Mouse (Mus musculus) layer of hippocampus, postnatal 36 days (tissue): ENCODE results near the gene Cnn3. TPM values are rescaled to one million over a fixed set of nuclear protein-coding genes. Genes with fewer than 3 reads are reported as not detected.
A peak's percentile ranks its signal among the peaks of the same experiment; 100 is the strongest.

Experiments
- DNase-seq, 2 experiments: peaks; one replicate each; pipeline ENCODE4 v3.0.0; 2022
- total RNA-seq, 2 experiments: library from RNA; stranded (reverse); gene quantifications; 2 replicates each; pipeline ENCODE4 v1.2.3; 2021

Gene Cnn3
- total RNA-seq, 2 experiments from 2014 or later = 98.4 to 111 TPM

DNA sequence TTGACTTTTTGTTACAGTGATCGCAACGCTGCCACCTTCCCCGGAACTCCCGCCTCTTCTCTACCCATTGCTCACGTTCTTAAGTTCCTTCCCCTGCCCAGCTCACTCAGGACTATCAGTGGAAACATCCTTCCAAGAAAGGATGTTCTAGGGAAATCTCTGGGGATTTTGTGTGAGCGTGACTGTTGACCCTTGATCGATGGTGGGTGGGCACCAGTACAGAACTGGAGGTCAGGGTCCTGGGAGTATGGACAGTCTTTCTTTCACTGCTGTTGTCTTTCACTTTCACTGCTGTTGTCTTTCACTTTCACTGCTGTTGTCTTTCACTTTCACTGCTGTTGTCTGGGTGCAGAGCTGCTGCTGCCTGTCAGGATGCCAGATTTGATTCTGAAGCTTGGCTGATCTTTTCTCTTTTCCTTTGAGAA lies 67.7 kb downstream of the Cnn3 start:
- no peak for DNase-seq

DNA sequence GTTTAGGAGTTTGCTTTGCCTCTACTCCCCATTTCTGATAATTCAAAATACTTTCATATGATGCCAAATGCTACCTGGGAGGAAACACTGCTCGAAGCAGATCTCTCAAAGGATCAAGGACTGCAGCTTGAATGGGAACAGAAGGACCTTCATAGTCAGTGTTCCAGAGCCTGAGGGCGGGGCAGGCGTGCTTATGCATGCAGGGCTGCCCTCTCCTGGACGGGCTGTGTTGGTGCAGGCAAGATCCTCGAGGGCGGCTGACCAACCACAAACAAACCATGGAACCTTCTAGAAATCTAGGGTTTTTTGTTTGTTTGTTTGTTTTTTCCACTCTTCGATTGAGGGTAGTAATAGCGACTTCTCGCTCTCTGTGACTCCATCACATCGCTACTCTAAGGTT lies 73.9 kb downstream of the Cnn3 start:
- peak; percentile 51 to 62 for DNase-seq

DNA sequence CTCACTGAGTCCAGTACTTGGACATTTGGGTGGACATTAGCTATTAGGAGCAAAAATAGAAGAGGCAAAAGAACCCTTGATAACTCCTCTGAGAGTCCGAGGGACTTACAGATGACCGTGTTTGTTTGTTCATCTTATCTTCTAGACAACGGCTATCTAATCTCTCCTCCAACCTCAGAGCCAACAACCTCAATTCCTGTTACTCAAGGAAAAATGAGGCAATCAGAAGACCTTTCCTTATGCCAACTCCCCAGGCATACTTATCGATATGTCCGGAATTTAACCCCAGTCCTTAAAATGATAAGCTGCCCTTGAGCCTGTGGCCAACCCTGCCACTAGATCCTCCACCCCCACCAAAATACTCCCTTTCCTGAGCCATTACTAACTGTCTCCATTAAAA lies 74.4 kb downstream of the Cnn3 start:
- DNase-seq = no peak

DNA sequence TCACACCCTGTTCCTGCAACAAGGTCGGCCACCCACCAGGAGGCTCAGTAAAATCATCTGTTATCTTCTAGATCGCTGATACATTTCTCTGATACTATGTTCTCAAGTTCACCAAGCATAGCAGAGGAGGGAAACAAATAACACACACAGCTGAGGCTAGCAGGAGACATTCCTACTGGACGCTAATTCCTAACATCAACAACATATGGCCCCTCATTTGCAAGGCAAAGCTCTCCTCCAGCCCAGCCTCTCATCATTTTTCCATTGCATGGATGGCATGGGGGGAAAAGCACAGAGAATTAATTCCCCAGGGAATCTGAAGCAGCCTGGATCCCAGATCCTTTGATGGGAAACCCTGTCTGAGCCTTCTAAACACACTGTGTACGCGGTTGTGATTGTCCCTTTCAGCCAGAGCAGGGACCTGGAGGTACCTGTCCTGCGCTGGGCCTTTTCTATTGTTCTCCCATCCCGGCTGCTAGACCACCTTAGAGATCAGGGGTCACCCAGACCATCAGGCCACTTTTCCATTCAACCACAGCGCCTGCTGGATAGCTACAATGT lies 78.7 kb downstream of the Cnn3 start:
- DNase-seq = no peak

DNA sequence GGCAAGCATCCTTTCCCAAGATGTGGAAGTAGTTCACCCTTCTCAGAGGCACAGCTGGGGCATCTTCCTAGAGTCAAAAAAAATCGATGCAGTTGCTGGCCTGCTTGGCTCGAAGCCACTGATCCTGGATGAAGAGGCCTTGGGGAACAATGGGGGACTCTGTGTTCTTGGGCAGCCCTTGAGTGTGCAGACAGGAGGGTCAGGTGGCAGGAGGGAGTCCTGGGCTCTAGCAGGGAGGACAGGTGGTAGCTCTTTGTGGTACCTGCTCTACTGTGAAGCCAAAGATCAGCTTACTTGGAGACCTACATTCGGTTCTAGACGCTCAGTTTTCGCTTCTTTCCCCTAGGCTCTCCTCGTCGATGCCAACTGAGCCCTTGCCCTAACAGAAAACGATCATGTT lies 79.9 kb downstream of the Cnn3 start:
- no peak for DNase-seq

DNA sequence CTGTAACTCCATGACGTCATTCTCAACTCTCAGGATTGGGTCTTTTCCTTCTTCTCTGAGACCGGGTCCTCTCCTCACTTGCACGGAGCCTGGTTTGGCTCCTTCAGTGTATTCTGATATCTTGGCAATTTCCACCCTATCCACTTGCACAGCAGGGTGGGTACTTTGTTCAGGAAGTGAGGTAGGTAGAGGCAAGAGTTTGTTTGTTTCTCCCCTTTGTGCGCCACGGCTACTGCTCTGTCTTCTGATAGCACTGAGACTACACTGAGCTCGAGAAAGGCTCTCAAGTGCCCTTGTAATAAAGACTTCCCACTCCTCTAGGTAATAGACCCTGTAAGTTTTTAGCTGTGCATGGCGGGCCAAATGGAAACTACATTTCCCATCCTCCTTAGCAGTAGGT lies 80.5 kb downstream of the Cnn3 start:
- no peak for DNase-seq

DNA sequence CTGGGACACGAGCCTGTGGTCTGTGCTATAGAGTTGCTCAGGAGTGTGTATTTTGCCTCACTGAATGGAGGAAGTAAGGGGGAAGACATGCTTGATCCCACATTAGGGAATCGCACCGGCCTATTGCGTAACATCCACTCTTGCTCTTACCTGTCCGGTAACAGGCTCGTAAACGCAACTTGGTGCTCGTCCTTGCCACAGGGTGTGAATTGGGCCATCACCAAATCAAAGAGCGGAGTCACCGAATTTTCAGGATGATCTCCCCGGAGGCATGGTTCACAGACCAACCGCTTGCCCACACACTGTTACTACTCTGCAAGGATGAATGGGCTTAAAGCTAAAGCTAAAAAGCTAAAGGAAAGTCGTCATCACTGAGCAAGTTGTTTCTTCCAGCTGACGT lies 81.4 kb downstream of the Cnn3 start:
- DNase-seq = no peak

Other genes with a start within 250 kb of the Cnn3 start
- 10 to 100 TPM; 30.1 to 35.7 TPM for gene Tmem56, start 143.4 kb upstream of the Cnn3 start, total RNA-seq
- 10 to 100 TPM; 12.2 to 12.7 TPM for gene Alg14, start 134.7 kb upstream of the Cnn3 start, total RNA-seq
- not detected for gene Slc44a3, start 105.9 kb downstream of the Cnn3 start, total RNA-seq
- gene 4930432M17Rik, start 244.3 kb downstream of the Cnn3 start, total RNA-seq = not detected